Mouse (Mus musculus): Measurements from ENCODE around the gene Chrdl2.

GRCm38 (mm10) chr7:100033672-100034071 is 27.7 kb downstream of the Chrdl2 start:
- TF ChIP-seq ZNF384 (IDR thresholded peaks at IDR 0.05; ENCODE audit: low read depth, low read length) (no peak), CHD2 (IDR thresholded peaks at IDR 0.05; ENCODE audit: low read depth, low read length) (no peak), MAFK (IDR thresholded peaks at IDR 0.05; ENCODE audit: insufficient read depth, low read depth, low read length) (no peak), ZC3H11A (IDR thresholded peaks at IDR 0.05; ENCODE audit: borderline replicate concordance, low read depth, low read length) (no peak)

All from ES-E14 (cell line).